Mouse (Mus musculus) hindbrain, embryonic 10.5 days (tissue): ENCODE measurements around the gene P2rx5. TPM values are rescaled to one million over a fixed set of nuclear protein-coding genes. Genes with fewer than 3 reads are reported as not detected.
A peak's percentile ranks its signal among the peaks of the same experiment; 100 is the strongest.

Experiments used
- DNase-seq: peaks from one replicate; pipeline ENCODE4 v3.0.0-alpha.2; 2017; ENCODE audit warnings: low spot score
- H3K27ac ChIP-seq: fragments of 300-500 bp; sonication (generic); 2 replicates; pipeline ENCODE4 v1.5.1; 2016; ENCODE audit warnings: mild to moderate bottlenecking, moderate library complexity
- H3K27me3 ChIP-seq: fragments of 300-500 bp; sonication (generic); 2 replicates; pipeline ENCODE4 v1.6.1; 2016; ENCODE audit warnings: mild to moderate bottlenecking; ENCODE audit not compliant: poor library complexity, insufficient read depth, severe bottlenecking
- H3K36me3 ChIP-seq: fragments of 300-500 bp; sonication (generic); 2 replicates; pipeline ENCODE4 v1.6.1; 2016; ENCODE audit warnings: mild to moderate bottlenecking, moderate library complexity
- H3K4me1 ChIP-seq: fragments of 300-500 bp; sonication (generic); replicated peaks from 2 replicates; pipeline ENCODE4 v1.6.1; 2016; ENCODE audit warnings: mild to moderate bottlenecking
- H3K4me3 ChIP-seq: fragments of 300-500 bp; sonication (generic); 2 replicates; pipeline ENCODE4 v1.5.1; 2016; ENCODE audit warnings: mild to moderate bottlenecking, moderate library complexity
- H3K9me3 ChIP-seq: fragments of 300-500 bp; sonication (generic); 2 replicates; pipeline ENCODE4 v1.6.1; 2016; ENCODE audit warnings: mild to moderate bottlenecking, moderate library complexity
- WGBS: fragments of 180-500 bp; shearing (Covaris S2); methylation state at CpG from one replicate; pipeline ENCODE4 v1.1.7; 2016; 5-methylcytosine and 5-hydroxymethylcytosine counted together
- polyA plus RNA-seq: library from polyadenylated mRNA; unstranded; fragments of >200 nt; fragmentation: Nextera tagmentation; extraction: Ambion mirVana; gene quantifications from 2 replicates; pipeline ENCODE4 v1.2.1, GENCODE M21; 2016

Gene P2rx5
- polyA plus RNA-seq, 1 experiment from 2014 or later: 0.10 TPM

DNA sequence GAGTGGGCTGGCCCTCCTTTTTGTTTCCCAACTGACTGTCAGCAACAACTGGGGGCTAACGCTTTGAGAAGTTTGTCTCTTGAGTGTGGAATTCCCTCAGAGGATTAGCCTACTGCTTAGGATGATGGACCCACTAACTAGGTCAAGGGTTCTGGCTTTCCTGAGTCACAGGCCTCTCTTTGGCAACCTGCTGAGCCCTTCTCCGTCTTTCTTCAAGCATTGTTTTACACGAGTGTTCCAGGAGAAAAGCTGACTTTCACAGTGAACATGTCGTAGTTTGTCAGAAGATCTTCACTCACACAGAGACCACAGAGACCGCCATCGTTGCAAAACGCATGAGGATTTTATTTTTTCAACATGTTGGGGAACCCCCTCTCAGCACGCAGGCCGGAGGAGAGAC, 12.0 kb upstream of the P2rx5 start:
- Histone ChIP-seq H3K27ac (no peak overlapping the region), H3K4me3 (no peak overlapping the region), H3K4me1 (peaks cover 9% of the 10 kb centered on the region; the same call in 1 of the 2 replicates), H3K27me3 (no peaks in the 10 kb centered on the region), H3K9me3 (no peaks in the 10 kb centered on the region), H3K36me3 (no peaks in the 10 kb centered on the region)
- DNase-seq: no peak
- WGBS: 78% methylated on average over 9 of the region's 9 CpGs

DNA sequence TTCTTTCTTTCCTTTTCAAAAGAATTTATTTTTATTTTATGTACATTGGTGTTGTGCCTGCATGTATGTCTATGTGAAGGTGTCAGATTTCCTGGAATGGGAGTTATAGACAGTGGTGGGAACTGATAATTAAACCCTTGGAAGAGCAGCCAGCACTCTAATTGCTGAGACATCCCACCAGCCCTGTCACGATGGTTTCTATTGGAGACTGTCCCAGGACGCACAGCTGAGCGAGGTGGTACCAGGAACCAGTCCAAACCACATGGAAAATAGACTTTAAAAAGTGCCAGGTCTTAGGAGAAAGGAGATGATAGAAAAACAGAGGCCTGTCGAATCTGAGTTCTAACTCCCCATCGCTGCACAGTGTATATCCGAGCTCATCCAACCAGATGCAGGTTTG, 5.2 kb upstream of the P2rx5 start:
- 86% methylated on average over 6 of the region's 6 CpGs for WGBS
- H3K9me3 ChIP-seq: no peaks in the 10 kb centered on the region
- no peaks in the 10 kb centered on the region for H3K36me3 ChIP-seq
- DNase-seq: no peak
- peaks cover 21% of the 10 kb centered on the region for H3K27me3 ChIP-seq
- H3K27ac ChIP-seq: no peak overlapping the region
- H3K4me3 ChIP-seq: no peak overlapping the region
- H3K4me1 ChIP-seq: peaks cover 4% of the 10 kb centered on the region

DNA sequence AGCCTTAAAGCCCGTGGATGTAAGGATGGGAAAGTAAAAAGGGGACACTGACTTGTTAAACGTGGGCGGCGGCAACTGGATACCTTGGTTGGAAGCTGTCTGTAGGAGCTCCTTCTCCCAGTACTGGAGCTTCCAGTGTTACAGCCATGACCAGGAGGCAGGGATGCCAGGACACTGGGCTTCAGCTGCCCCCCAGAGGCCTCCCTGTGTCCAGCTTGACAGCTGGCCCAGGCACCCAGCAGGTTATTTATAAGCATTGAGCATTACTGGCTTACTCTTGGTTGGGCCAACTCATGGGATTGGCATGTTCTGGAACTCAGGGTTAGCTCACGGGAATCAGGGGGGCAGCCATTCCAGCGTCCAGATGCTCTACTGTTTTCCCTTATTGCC, 585 bp downstream of the P2rx5 start:
- H3K36me3 ChIP-seq: no peaks in the 10 kb centered on the region
- 24% methylated on average over 6 of the region's 6 CpGs for WGBS

DNA sequence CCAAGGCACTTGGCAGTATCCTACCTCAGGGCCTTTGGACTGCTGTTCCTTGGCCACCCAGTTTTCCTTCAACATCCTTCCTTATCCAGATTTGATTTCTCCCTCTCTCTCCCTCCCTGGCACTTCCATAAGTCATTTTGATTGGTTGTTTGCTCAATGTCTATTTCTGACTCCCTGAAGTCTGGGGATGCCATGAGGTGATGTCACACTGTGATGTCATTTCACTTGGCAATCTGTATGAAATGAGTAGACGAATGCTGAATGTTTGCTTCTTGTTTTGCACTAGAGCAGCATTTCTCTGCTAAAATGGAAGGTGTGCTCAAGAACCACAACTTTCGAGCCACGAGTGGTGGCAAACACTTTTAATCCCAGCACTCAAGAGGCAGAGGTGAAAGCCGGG, 1.4 kb downstream of the P2rx5 start:
- no peak for DNase-seq
- Histone ChIP-seq H3K36me3 (no peaks in the 10 kb centered on the region), H3K27ac (no peak overlapping the region), H3K4me1 (peaks cover 23% of the 10 kb centered on the region), H3K27me3 (peaks cover 38% of the 10 kb centered on the region), H3K4me3 (no peak overlapping the region), H3K9me3 (no peaks in the 10 kb centered on the region)
- WGBS: 92% methylated on average over 4 of the region's 4 CpGs

More for the DNA sequence above, 585 bp downstream of the P2rx5 start:
- Histone ChIP-seq H3K4me3 (peak overlapping the region; percentile 55), H3K27ac (no peak overlapping the region), H3K4me1 (peaks cover 16% of the 10 kb centered on the region), H3K9me3 (no peaks in the 10 kb centered on the region), H3K27me3 (peaks cover 38% of the 10 kb centered on the region)
- no peak for DNase-seq

DNA sequence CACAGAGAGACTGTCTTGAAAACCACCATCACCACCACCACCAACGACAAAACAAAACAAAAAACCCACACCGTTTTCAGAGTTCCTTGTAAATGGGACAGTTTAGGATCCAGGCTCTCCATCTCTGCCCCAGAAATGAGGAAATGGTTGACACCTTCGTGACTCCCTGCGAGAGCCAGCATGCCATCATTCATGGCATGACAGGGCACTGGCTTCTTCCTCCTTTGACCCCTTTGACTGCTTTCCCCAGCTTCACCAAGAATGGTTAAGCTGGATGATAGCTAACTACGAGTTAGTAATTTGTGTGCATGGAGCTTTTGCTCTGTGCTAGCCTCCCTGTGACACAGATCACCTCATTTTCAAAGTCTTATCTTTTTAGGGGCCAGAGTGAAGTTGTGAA, 2.1 kb downstream of the P2rx5 start:
- DNase-seq: no peak

DNA sequence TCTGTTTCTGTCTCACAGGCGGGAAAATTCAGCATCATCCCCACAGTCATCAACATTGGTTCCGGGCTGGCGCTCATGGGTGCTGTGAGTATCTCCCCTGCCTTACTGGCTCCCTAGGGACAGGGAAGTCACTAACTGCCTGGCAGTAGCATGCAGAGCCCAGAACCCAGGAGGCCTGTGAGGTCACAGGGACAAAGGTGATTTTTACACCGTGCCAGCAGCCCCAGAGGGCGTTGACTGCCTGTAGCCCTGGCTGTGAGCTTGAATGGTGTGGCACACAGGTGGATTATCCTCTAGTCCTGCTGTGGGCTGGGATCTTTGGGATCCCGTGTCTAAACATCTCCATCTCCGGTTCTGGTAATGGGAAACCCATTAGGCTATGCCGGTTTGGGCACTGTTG, 7.8 kb downstream of the P2rx5 start:
- WGBS: 86% methylated on average over 8 of the region's 8 CpGs
- no peak for DNase-seq
- H3K27me3 ChIP-seq: no peaks in the 10 kb centered on the region
- peaks cover 6% of the 10 kb centered on the region; the same call in 1 of the 2 replicates for H3K4me1 ChIP-seq
- H3K4me3 ChIP-seq: no peak overlapping the region
- no peaks in the 10 kb centered on the region for H3K9me3 ChIP-seq
- no peak overlapping the region for H3K27ac ChIP-seq
- peaks cover 20% of the 10 kb centered on the region for H3K36me3 ChIP-seq

More for the DNA sequence above, 2.1 kb downstream of the P2rx5 start:
- no peaks in the 10 kb centered on the region for H3K36me3 ChIP-seq
- 84% methylated on average over 5 of the region's 5 CpGs for WGBS
- no peak overlapping the region for H3K4me3 ChIP-seq
- H3K27ac ChIP-seq: no peak overlapping the region
- H3K27me3 ChIP-seq: peaks cover 38% of the 10 kb centered on the region
- H3K9me3 ChIP-seq: no peaks in the 10 kb centered on the region
- H3K4me1 ChIP-seq: peaks cover 23% of the 10 kb centered on the region

DNA sequence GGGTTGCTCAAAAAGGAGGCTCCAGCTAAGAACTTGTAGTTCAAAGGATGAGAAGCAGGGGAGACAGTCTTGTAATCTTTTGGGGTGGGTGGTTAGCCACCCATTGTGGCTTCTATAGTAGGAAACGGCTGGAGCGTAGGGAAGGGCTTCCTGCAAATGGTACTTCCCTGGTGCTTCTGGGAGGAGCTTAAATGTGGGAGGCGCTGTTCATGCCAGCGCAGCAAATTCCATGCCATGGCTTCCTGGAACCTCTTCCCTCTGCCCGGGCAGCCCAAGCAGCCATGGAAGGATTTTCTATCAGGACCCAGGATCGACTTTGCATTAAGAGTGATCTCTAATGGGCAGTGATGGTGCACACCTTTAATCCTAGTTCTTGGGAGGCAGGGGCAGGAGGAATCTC, 8.4 kb downstream of the P2rx5 start:
- WGBS: 83% methylated on average over 6 of the region's 6 CpGs
- peaks cover 6% of the 10 kb centered on the region; the same call in 1 of the 2 replicates for H3K4me1 ChIP-seq

DNA sequence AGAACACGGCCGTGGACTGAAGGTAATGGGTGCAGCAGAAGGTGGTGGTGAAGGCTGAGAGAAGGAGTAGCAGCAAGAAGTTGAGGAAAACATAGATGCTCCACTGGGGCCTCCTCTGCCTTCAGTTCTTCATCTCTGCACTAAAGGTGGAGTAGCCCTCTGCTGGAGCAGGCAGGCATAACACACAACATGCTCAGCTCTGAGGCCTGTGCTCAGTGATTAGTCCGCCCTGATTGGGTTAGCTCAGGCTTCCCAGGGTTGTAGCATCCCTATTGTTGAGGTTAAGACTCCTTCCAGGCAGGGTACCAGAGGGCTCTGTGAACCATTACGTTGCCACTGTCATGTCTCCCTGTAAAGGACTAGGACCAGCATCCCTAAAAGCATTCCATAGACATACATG, 9.0 kb downstream of the P2rx5 start:
- no peak overlapping the region for H3K27ac ChIP-seq
- no peak overlapping the region for H3K4me3 ChIP-seq
- peaks cover 6% of the 10 kb centered on the region; the same call in 1 of the 2 replicates for H3K4me1 ChIP-seq
- peaks cover 32% of the 10 kb centered on the region for H3K36me3 ChIP-seq
- H3K27me3 ChIP-seq: no peaks in the 10 kb centered on the region
- 47% methylated on average over 4 of the region's 4 CpGs for WGBS
- H3K9me3 ChIP-seq: no peaks in the 10 kb centered on the region
- peak; percentile 69 for DNase-seq

More for the DNA sequence above, 8.4 kb downstream of the P2rx5 start:
- no peaks in the 10 kb centered on the region for H3K9me3 ChIP-seq
- H3K27me3 ChIP-seq: no peaks in the 10 kb centered on the region
- H3K4me3 ChIP-seq: no peak overlapping the region
- H3K36me3 ChIP-seq: peaks cover 25% of the 10 kb centered on the region
- no peak for DNase-seq
- no peak overlapping the region for H3K27ac ChIP-seq

DNA sequence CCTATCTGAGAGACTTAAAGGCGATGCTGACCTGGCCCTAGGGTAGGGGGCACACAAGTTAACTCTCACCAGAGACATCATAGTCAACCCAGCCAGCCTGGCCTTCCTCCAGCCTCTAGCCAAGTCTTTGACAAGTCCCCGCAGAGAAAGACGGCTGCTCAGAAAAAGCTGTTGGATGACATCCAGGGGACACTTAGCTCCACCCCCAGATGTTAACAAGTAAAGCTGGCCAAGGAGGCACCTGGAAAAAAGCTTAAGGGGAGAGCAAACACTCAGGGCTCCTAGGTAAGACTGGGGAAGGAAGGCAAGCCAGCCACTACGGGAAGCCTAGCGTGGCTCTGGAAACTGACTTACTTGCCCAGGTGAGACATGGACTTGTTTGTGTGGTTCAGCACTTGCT, 12.0 kb downstream of the P2rx5 start:
- Histone ChIP-seq H3K4me3 (no peak overlapping the region), H3K27ac (no peak overlapping the region), H3K4me1 (peaks cover 14% of the 10 kb centered on the region), H3K27me3 (no peaks in the 10 kb centered on the region), H3K9me3 (no peaks in the 10 kb centered on the region), H3K36me3 (peaks cover 41% of the 10 kb centered on the region)
- 77% methylated on average over 5 of the region's 5 CpGs for WGBS
- no peak for DNase-seq

DNA sequence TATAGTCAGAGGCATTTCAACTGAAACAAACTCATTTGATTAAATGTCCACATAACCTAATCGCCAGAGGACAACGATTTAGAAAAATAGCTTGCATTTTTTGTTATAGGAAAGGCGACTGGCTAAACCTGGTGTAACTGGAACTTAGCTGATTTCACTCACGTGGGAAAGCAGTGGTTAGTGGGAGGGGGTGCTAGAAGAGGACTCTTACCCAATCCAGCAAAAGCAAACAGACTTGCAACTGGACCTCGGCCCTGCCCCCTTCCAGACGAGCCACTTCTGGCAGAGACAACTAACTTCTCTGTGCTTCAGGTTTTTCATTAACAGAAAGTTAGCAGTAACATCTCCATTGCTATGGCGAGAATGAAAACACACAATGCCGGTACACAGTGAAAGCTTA, 15.4 kb downstream of the P2rx5 start:
- H3K4me1 ChIP-seq: peaks cover 29% of the 10 kb centered on the region
- H3K27ac ChIP-seq: no peak overlapping the region
- H3K4me3 ChIP-seq: peak overlapping the region; percentile 94
- 49% methylated on average over 8 of the region's 8 CpGs for WGBS
- H3K9me3 ChIP-seq: no peaks in the 10 kb centered on the region
- DNase-seq: no peak
- peaks cover 43% of the 10 kb centered on the region for H3K36me3 ChIP-seq
- no peaks in the 10 kb centered on the region for H3K27me3 ChIP-seq

DNA sequence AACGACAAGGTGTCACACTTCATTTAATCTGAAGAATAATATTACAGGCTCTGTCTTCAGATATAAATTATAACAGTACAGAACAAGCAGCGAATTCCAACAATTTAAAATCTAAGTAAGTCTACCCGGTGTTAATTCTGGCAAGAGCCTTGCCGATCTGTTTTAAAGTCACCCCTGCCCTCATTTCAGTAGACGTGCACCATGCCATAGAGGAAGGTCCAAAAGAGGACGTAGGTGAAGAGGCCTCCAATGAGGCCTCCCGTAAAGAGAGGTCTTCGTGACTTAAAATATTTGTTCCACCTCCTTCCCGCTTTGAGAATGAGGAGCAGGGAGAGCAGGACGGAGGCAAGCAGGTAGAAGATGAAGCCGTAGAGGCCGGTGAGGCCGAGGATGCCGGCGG, 16.0 kb downstream of the P2rx5 start:
- Histone ChIP-seq H3K4me1 (peaks cover 29% of the 10 kb centered on the region), H3K36me3 (peaks cover 41% of the 10 kb centered on the region), H3K27ac (peak overlapping the region; percentile 95), H3K9me3 (no peaks in the 10 kb centered on the region), H3K27me3 (no peaks in the 10 kb centered on the region), H3K4me3 (peak overlapping the region; percentile 94)
- DNase-seq: no peak
- WGBS: 2% methylated on average over 15 of the region's 15 CpGs

DNA sequence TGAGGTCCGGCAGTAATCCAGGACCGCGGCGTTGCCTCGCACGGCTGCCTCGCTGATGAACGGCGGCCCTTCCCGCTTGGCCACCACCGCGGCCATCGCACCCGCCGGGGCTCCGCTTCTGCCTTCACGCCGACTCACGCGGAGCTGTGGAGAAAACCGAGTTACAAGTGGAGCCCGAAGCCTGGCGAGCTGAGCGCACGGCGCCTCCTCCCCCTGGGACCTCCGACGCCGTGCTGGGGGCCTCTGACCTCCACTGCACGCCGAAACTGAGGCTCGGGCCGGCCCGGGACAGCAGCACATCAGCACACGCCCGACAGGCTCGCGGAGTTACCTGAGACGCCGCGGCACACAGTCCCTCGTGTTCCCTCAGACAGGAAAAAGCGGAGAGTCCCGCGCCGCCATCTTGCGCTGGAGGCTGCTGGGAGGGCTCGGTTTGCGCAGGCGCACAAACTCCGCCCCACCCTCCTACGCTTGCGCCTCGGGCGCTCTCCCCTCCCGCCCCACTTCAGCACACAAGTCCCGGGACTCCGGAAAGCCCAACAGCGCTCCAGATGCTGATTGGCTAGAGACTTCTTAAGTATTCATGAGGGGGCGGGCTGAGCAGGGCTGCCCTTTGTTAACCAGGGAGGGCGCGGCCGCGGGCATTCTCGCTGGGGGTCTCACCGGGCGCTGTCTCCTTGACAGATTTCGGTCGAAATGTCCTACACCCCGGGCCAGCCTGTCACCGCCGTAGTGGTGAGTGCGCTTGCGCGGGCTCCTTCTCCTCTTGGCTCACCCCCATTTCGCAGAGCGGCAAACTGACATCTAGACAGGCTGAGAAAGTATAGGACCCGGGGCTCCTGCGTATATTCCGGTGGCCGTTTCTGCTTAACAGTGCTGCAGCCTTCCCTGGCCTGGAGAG, 16.6 kb downstream of the P2rx5 start, which contains the start of the genes Emc6 and Tax1bp3:
Gene Emc6 (minus strand): TSS at position 430 of the 901 bp plus-strand sequence.
Gene Tax1bp3 (plus strand): TSS at position 476 of the 901 bp plus-strand sequence.
- H3K27ac ChIP-seq: peak within 1 kb of the TSS; percentile 95
- peak within 1 kb of the TSS; percentile 94 for H3K4me3 ChIP-seq
- H3K36me3 ChIP-seq: peaks cover 34% of the 10 kb centered on the region
- DNase-seq: peak; percentile 97
- under 1% methylated on average over 81 of the region's 81 CpGs for WGBS
- H3K4me1 ChIP-seq: peaks cover 29% of the 10 kb centered on the region
- no peaks in the 10 kb centered on the region for H3K27me3 ChIP-seq
- H3K9me3 ChIP-seq: no peaks in the 10 kb centered on the region

DNA sequence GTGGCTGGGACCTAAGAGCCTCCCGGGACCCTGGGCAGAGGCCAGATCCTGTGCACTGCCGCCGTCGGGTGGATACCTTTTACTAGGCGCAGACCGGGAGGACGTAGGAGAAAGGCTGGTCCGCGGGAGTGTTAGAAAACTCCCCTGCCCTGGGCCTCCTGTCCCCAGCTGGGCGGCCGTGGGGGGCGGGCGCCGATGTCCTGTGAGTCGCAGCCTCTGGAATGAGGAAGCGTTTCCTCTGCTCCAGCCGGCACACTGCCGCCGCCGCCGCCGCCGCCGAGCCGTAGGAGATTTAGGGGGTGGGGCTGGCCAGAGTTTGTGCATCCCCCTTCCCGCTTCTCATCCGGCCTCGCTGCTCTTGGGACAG, 17.3 kb downstream of the P2rx5 start:
- Histone ChIP-seq H3K9me3 (no peaks in the 10 kb centered on the region), H3K4me3 (peak overlapping the region; percentile 94), H3K36me3 (peaks cover 35% of the 10 kb centered on the region), H3K27me3 (no peaks in the 10 kb centered on the region), H3K27ac (peak overlapping the region; percentile 95), H3K4me1 (peaks cover 29% of the 10 kb centered on the region)
- peak; percentile 84 for DNase-seq
- under 1% methylated on average over 28 of the region's 28 CpGs for WGBS
